In the genomic region with DNA sequence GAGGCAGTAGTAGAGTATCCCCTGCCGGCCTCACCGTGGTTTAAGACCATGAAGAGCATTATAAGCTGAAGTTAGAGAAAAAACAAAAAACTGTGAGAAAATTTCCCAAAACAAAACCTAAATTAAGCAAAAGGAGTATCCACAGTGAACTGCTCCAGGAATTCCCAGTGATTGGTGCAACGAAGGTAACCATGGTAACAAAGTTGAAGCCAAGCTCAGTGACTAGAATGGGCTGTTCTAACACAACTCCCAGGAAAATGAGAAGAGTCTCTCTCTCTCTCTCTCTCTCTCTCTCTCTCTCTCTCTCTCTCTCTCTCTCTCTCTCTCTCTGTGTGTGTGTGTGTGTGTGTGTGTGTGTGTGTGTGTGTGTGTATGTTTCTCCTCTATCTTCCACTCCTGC, we compare ENCODE assay signal across 25 mouse cellular contexts.
DNase-seq lines count a peak whose midpoint lies in the region; ATAC-seq and TF ChIP-seq lines count a peak whose summit lies in the region.
"Had no signal": no experiment of that assay in that cellular context is flagged by ENCODE, and none has a peak within 500 bp of the region (broad histone marks: within the 10 kb centered on the region; RNA-seq: fewer than 3 reads in every experiment).

No protein-coding gene starts in this region.

- 13% methylated on average over 3 of the region's 3 CpGs for WGBS in forebrain, postnatal 0 days
- 34% methylated on average over 3 of the region's 3 CpGs for WGBS in forebrain, embryonic 10.5 days
- WGBS in midbrain, embryonic 11.5 days = 20% methylated on average over 3 of the region's 3 CpGs
- WGBS in midbrain, embryonic 16.5 days = 10% methylated on average over 3 of the region's 3 CpGs
- WGBS in midbrain, postnatal 0 days = 24% methylated on average over 3 of the region's 3 CpGs

- H3K9ac ChIP-seq in forebrain, postnatal 0 days = no peak overlapping the region
- H3K9ac ChIP-seq in midbrain, embryonic 11.5 days (ENCODE audit: low read length) = no peak overlapping the region
- no peak overlapping the region for H3K9ac ChIP-seq in midbrain, embryonic 16.5 days (ENCODE audit: low read depth, low read length)
- H3K9ac ChIP-seq in midbrain, postnatal 0 days (replicated peaks; ENCODE audit: low read length, poor library complexity, severe bottlenecking) = no peak overlapping the region
- H3K9ac ChIP-seq: hindbrain, embryonic 14.5 days; limb, embryonic 12.5 days; liver, postnatal 0 days; neural tube, embryonic 12.5 days had no signal

- H3K9me3 ChIP-seq in forebrain, postnatal 0 days (ENCODE audit: low read length) = no peaks in the 10 kb centered on the region
- H3K9me3 ChIP-seq in forebrain, embryonic 10.5 days = no peaks in the 10 kb centered on the region
- H3K9me3 ChIP-seq in midbrain, embryonic 11.5 days (ENCODE audit: control insufficient read depth, low read length) = no peaks in the 10 kb centered on the region
- no peaks in the 10 kb centered on the region for H3K9me3 ChIP-seq in midbrain, embryonic 16.5 days (replicated peaks; ENCODE audit: control insufficient read depth, low read length, poor library complexity, severe bottlenecking)
- no peaks in the 10 kb centered on the region for H3K9me3 ChIP-seq in midbrain, postnatal 0 days (ENCODE audit: low read length)
- H3K9me3 ChIP-seq: limb, embryonic 12.5 days; neural tube, embryonic 12.5 days had no signal

- no peaks in the 10 kb centered on the region for H3K36me3 ChIP-seq in forebrain, postnatal 0 days (ENCODE audit: insufficient read depth)
- no peaks in the 10 kb centered on the region for H3K36me3 ChIP-seq in forebrain, embryonic 10.5 days (replicated peaks)
- H3K36me3 ChIP-seq in midbrain, embryonic 11.5 days (ENCODE audit: control insufficient read depth, insufficient read depth, low read length) = no peaks in the 10 kb centered on the region
- H3K36me3 ChIP-seq in midbrain, embryonic 16.5 days (ENCODE audit: control insufficient read depth, insufficient read depth, low read length) = no peaks in the 10 kb centered on the region
- no peaks in the 10 kb centered on the region for H3K36me3 ChIP-seq in midbrain, postnatal 0 days (ENCODE audit: insufficient read depth, low read length)
- H3K36me3 ChIP-seq: G1E; limb, embryonic 12.5 days; neural tube, embryonic 12.5 days had no signal

- H3K27ac ChIP-seq in forebrain, postnatal 0 days (ENCODE audit: low read depth, low read length) = no peak overlapping the region
- H3K27ac ChIP-seq in forebrain, embryonic 10.5 days = no peak overlapping the region
- H3K27ac ChIP-seq in midbrain, embryonic 11.5 days (ENCODE audit: low read depth, low read length) = no peak overlapping the region
- no peak overlapping the region for H3K27ac ChIP-seq in midbrain, embryonic 16.5 days (ENCODE audit: low read length)
- no peak overlapping the region for H3K27ac ChIP-seq in midbrain, postnatal 0 days (ENCODE audit: low read depth, low read length)
- H3K27ac ChIP-seq: gastrocnemius, adult 2 months; hindbrain, embryonic 14.5 days; layer of hippocampus, adult 2 months; limb, embryonic 12.5 days; neural tube, embryonic 12.5 days; stomach, postnatal 0 days had no signal

- peaks cover 3% of the 10 kb centered on the region; the same call in 1 of the 2 replicates for H3K4me1 ChIP-seq in forebrain, postnatal 0 days (ENCODE audit: insufficient read depth)
- H3K4me1 ChIP-seq in forebrain, embryonic 10.5 days = peaks cover 15% of the 10 kb centered on the region
- 0 out of 2 replicates have a peak, but pooled peaks cover 1% of the 10 kb centered on the region for H3K4me1 ChIP-seq in midbrain, embryonic 11.5 days (ENCODE audit: control insufficient read depth, insufficient read depth, low read length)
- H3K4me1 ChIP-seq in midbrain, embryonic 16.5 days (ENCODE audit: control insufficient read depth, insufficient read depth, low read length) = peaks cover 3% of the 10 kb centered on the region
- H3K4me1 ChIP-seq in midbrain, postnatal 0 days (ENCODE audit: insufficient read depth, low read length) = no peaks in the 10 kb centered on the region

- no peak for TF ChIP-seq CTCF in forebrain, postnatal 0 days (IDR thresholded peaks at IDR 0.05; ENCODE audit: low read depth)
- no peak for TF ChIP-seq CTCF in midbrain, postnatal 0 days (IDR thresholded peaks at IDR 0.05)

- peak; percentile 67 for DNase-seq in forebrain, postnatal 0 days
- DNase-seq in forebrain, embryonic 10.5 days (ENCODE audit: extremely low spot score, low spot score) = no peak
- DNase-seq in midbrain, embryonic 11.5 days (ENCODE audit: low spot score, missing footprints) = peak; percentile 51
- peak; percentile 13 for DNase-seq in adipocyte (ENCODE audit: low spot score)
- peak; percentile 54 for DNase-seq in midbrain, postnatal 0 days (ENCODE audit: low spot score)
- DNase-seq in layer of hippocampus, postnatal 25 days (ENCODE audit: extremely low spot score in 1 of 2, low spot score in 1 of 2) = no peak
- no peak for DNase-seq in ovary, postnatal 10 days (ENCODE audit: low spot score)
- DNase-seq: adrenal gland, postnatal 10 days; B cell, adult 2 months; cerebellum, adult 9-10 months; gastrocnemius, adult 2 months; kidney, postnatal 25 days; liver, postnatal 0 days; lung, postnatal 14 days had no signal

- no peak overlapping the region for H3K4me3 ChIP-seq in forebrain, postnatal 0 days (ENCODE audit: low read depth, low read length)
- no peak overlapping the region for H3K4me3 ChIP-seq in forebrain, embryonic 10.5 days
- no peak overlapping the region for H3K4me3 ChIP-seq in midbrain, embryonic 11.5 days (ENCODE audit: low read depth, low read length)
- H3K4me3 ChIP-seq in midbrain, embryonic 16.5 days (ENCODE audit: low read depth, low read length) = no peak overlapping the region
- no peak overlapping the region for H3K4me3 ChIP-seq in midbrain, postnatal 0 days (ENCODE audit: low read depth, low read length)
- H3K4me3 ChIP-seq: gastrocnemius, adult 2 months; layer of hippocampus, adult 2 months; limb, embryonic 12.5 days; neural tube, embryonic 12.5 days had no signal

- peak; percentile 91 for ATAC-seq in forebrain, postnatal 0 days
- ATAC-seq in midbrain, embryonic 11.5 days (ENCODE audit: low FRiP score) = no peak
- ATAC-seq in midbrain, embryonic 16.5 days = no peak
- no peak; the same call in 1 of the 2 replicates for ATAC-seq in midbrain, postnatal 0 days (ENCODE audit: low FRiP score)
- ATAC-seq: activated CD4-positive, CD25-positive, alpha-beta regulatory T cell, adult 4 months; intestine, postnatal 0 days; liver, postnatal 0 days had no signal

- H3K27me3 ChIP-seq in forebrain, postnatal 0 days (ENCODE audit: insufficient read depth, low read length) = no peaks in the 10 kb centered on the region
- H3K27me3 ChIP-seq in forebrain, embryonic 10.5 days (ENCODE audit: poor library complexity, severe bottlenecking) = no peaks in the 10 kb centered on the region
- H3K27me3 ChIP-seq in midbrain, embryonic 11.5 days (ENCODE audit: control insufficient read depth, insufficient read depth, low read length) = no peaks in the 10 kb centered on the region
- no peaks in the 10 kb centered on the region for H3K27me3 ChIP-seq in midbrain, embryonic 16.5 days (ENCODE audit: control insufficient read depth, insufficient read depth, low read depth, low read length)
- H3K27me3 ChIP-seq in midbrain, postnatal 0 days (ENCODE audit: insufficient read depth, low read length) = no peaks in the 10 kb centered on the region
- H3K27me3 ChIP-seq: CH12.LX; limb, embryonic 12.5 days; neural tube, embryonic 12.5 days had no signal

- H3K4me2 ChIP-seq in forebrain, postnatal 0 days (ENCODE audit: low read depth) = no peak overlapping the region
- H3K4me2 ChIP-seq in midbrain, embryonic 11.5 days = no peak overlapping the region
- H3K4me2 ChIP-seq in midbrain, embryonic 16.5 days (ENCODE audit: low read length) = no peak overlapping the region
- H3K4me2 ChIP-seq in midbrain, postnatal 0 days (ENCODE audit: low read depth, low read length, poor library complexity, severe bottlenecking) = no peak overlapping the region
- H3K4me2 ChIP-seq: hindbrain, embryonic 14.5 days; limb, embryonic 12.5 days; liver, embryonic 11.5 days; neural tube, embryonic 12.5 days had no signal

Comparison
In these comparisons a context has a peak if more than half of its experiments do, and no peak if none do; other contexts are left out.
1. DNase-seq: peak in forebrain, postnatal 0 days (single experiment), midbrain, embryonic 11.5 days (single experiment), adipocyte (single experiment) and midbrain, postnatal 0 days (single experiment); none in forebrain, embryonic 10.5 days (single experiment), layer of hippocampus, postnatal 25 days (0 of 2) and ovary, postnatal 10 days (single experiment).